Mouse (Mus musculus) ES-Bruce4 (cell line): ENCODE data around the gene Plekhf1. TPM values are rescaled to one million over a fixed set of nuclear protein-coding genes. Genes with fewer than 3 reads are reported as not detected.

Source experiments
- H3K27ac ChIP-seq: 2 replicates; pipeline ENCODE4 v1.5.1; 2012; ENCODE audit warnings: low read length, inconsistent platforms; ENCODE audit not compliant: insufficient read depth
- H3K27me3 ChIP-seq: 2 replicates; pipeline ENCODE4 v1.6.1; 2012; ENCODE audit warnings: mild to moderate bottlenecking, low read length, inconsistent platforms; ENCODE audit not compliant: control insufficient read depth, poor library complexity, insufficient read depth, severe bottlenecking
- H3K36me3 ChIP-seq: 2 replicates; pipeline ENCODE4 v1.6.1; 2012; ENCODE audit warnings: inconsistent platforms, mild to moderate bottlenecking, low read length, moderate library complexity; ENCODE audit not compliant: control insufficient read depth, poor library complexity, insufficient read depth, severe bottlenecking
- H3K4me1 ChIP-seq: one replicate; pipeline ENCODE4 v1.8.1; 2011; ENCODE audit warnings: low read length; ENCODE audit not compliant: control insufficient read depth, insufficient read depth
- H3K4me3 ChIP-seq: 2 replicates; pipeline ENCODE4 v1.5.1; 2011; ENCODE audit warnings: low read depth, mild to moderate bottlenecking, low read length
- H3K9ac ChIP-seq: 2 replicates; pipeline ENCODE4 v1.6.1; 2012; ENCODE audit warnings: low read depth, mild to moderate bottlenecking, inconsistent platforms; ENCODE audit not compliant: poor library complexity, severe bottlenecking
- H3K9me3 ChIP-seq: replicated peaks from 2 replicates; pipeline ENCODE4 v1.6.1; 2012; ENCODE audit warnings: mild to moderate bottlenecking, low read length, inconsistent platforms; ENCODE audit not compliant: control insufficient read depth, poor library complexity, insufficient read depth, severe bottlenecking
- CTCF ChIP-seq: IDR thresholded peaks from one replicate; pipeline ENCODE4 v1.8.1; 2011; ENCODE audit warnings: low read depth, low read length
- EP300 ChIP-seq: IDR thresholded peaks from 2 replicates; pipeline ENCODE4 v1.6.1; 2011; ENCODE audit warnings: low read depth, low read length; ENCODE audit not compliant: insufficient read depth
- POLR2A ChIP-seq: IDR thresholded peaks from one replicate; pipeline ENCODE4 v1.8.1; 2011; ENCODE audit warnings: low read length; ENCODE audit not compliant: insufficient read depth
- polyA plus RNA-seq: library from polyadenylated mRNA; stranded (reverse); fragments of >200 nt; gene quantifications from 2 replicates; pipeline ENCODE4 v1.2.4, GENCODE M21; 2011; ENCODE audit warnings: low read depth; ENCODE audit not compliant: missing spikeins, insufficient read depth, insufficient read length

Gene Plekhf1
- polyA plus RNA-seq: 1.5 and 1.6 TPM in 2 replicates

GRCm38 (mm10) chr7:38227900-38228298 lies at the start of gene Plekhf1:
TSS of gene Plekhf1 (minus strand) at chr7:38228016.
- Histone ChIP-seq H3K9ac (peak within 1 kb of the TSS; percentile 67), H3K36me3 (no peaks in the 10 kb centered on the region), H3K4me3 (peak within 1 kb of the TSS; percentile 85), H3K9me3 (no peaks in the 10 kb centered on the region), H3K27me3 (no peaks in the 10 kb centered on the region), H3K27ac (peak within 1 kb of the TSS; percentile 84), H3K4me1 (peaks cover 7% of the 10 kb centered on the region)
- TF ChIP-seq POLR2A: peak; percentile 47
- no peak for TF ChIP-seq EP300
- no peak for TF ChIP-seq CTCF

GRCm38 (mm10) chr7:38272551-38272950 lies 44.7 kb upstream of the Plekhf1 start:
- H3K27ac ChIP-seq: no peak overlapping the region
- no peaks in the 10 kb centered on the region for H3K27me3 ChIP-seq
- TF ChIP-seq EP300 (no peak), POLR2A (no peak)

DNA sequence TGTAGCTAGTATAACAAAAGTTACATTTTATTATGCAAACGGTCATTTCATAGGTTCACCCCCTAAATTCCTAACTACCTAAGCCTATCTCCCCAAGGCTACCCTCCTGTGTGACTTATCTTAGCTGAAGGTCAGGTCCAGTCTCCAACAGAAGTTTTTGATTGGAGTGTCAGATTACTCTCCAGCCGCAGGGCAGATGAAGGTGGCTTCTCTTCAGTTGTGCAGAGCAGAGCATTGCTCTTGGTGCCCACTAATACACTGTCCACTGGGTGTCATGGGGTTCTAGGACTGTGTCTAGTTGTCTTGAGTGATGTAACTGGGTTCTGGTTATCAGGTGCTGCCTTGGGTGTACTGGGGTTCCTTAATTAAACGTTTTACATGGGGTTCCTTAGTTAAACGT lies 44.0 kb upstream of the Plekhf1 start:
- Histone ChIP-seq H3K9ac (peak overlapping the region; percentile 59), H3K4me1 (no peaks in the 10 kb centered on the region), H3K36me3 (peaks cover 6% of the 10 kb centered on the region), H3K9me3 (no peaks in the 10 kb centered on the region), H3K27ac (no peak overlapping the region), H3K27me3 (no peaks in the 10 kb centered on the region), H3K4me3 (peak overlapping the region; percentile 29)
- TF ChIP-seq POLR2A: no peak
- TF ChIP-seq EP300: no peak
- TF ChIP-seq CTCF: no peak

More at GRCm38 (mm10) chr7:38272551-38272950, 44.7 kb upstream of the Plekhf1 start:
- Histone ChIP-seq H3K9me3 (no peaks in the 10 kb centered on the region), H3K4me1 (no peaks in the 10 kb centered on the region), H3K4me3 (no peak overlapping the region), H3K9ac (no peak overlapping the region), H3K36me3 (peaks cover 2% of the 10 kb centered on the region; the same call in 1 of the 2 replicates)

- Histone ChIP-seq H3K9ac (peak overlapping the region; percentile 59), H3K27me3 (no peaks in the 10 kb centered on the region), H3K36me3 (peaks cover 7% of the 10 kb centered on the region), H3K4me3 (peak overlapping the region; percentile 92), H3K4me1 (no peaks in the 10 kb centered on the region), H3K27ac (no peak overlapping the region), H3K9me3 (no peaks in the 10 kb centered on the region)
- no peak for TF ChIP-seq POLR2A
- TF ChIP-seq EP300: no peak
- TF ChIP-seq CTCF: no peak
These were observed 43.6 kb upstream of the Plekhf1 start for GRCm38 (mm10) chr7:38271511-38271811.

GRCm38 (mm10) chr7:38270703-38271510 lies 43.1 kb upstream of the Plekhf1 start, which contains the start of gene Pop4:
TSS of gene Pop4 (minus strand) at chr7:38271423.
- Histone ChIP-seq H3K9me3 (no peaks in the 10 kb centered on the region), H3K27ac (no peak within 1 kb of the TSS), H3K4me3 (peak within 1 kb of the TSS; percentile 92), H3K4me1 (no peaks in the 10 kb centered on the region), H3K36me3 (peaks cover 13% of the 10 kb centered on the region), H3K27me3 (no peaks in the 10 kb centered on the region), H3K9ac (peak within 1 kb of the TSS; percentile 59)
- TF ChIP-seq CTCF (no peak), POLR2A (peak; percentile 95)

DNA sequence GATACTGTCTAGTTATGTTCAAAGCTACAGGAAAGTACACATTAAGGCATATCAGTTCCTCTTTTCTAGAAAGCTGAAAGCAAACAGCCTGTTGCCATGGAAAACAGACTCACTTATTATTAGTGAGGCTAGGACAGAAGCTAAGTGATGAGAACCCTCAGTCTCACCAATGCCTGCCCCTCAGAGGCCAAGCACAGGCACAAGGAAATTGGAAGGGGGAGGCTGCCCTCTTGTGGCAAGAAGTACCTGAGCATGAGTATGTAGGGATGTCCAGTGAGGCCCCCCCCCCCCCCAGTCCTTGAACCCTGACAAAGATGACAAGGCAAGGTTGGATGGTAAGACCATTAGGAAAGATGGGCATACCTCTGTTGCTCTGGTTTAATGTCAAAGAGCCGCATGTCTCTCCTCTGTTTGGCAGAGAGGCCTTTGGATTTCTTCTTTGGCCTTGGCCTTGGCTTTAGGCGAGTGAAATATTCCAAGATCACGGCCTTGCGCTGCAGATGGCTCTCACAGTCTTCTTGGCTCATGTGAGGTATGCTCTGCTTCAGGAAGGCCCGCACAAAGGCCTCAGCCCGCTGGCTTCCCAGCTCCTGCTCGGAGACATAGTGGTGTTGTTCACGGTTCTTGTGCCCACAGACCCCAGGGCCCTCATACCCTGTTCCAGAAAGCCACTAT lies 39.3 kb upstream of the Plekhf1 start:
- Histone ChIP-seq H3K27me3 (no peaks in the 10 kb centered on the region), H3K27ac (no peak overlapping the region), H3K36me3 (peaks cover 45% of the 10 kb centered on the region), H3K4me3 (no peak overlapping the region), H3K9ac (no peak overlapping the region), H3K9me3 (no peaks in the 10 kb centered on the region), H3K4me1 (no peaks in the 10 kb centered on the region)
- TF ChIP-seq EP300 (no peak), CTCF (peak; percentile 79), POLR2A (no peak)
